Mouse (Mus musculus) NIH3T3 (cell line): ENCODE results near the gene Fstl1.
A peak's percentile ranks its signal among the peaks of the same experiment; 100 is the strongest.

Source experiments
- DNase-seq: peaks from one replicate; pipeline ENCODE4 v3.0.0-alpha.2; 2012; ENCODE audit warnings: low read depth

The Fstl1 gene

DNA sequence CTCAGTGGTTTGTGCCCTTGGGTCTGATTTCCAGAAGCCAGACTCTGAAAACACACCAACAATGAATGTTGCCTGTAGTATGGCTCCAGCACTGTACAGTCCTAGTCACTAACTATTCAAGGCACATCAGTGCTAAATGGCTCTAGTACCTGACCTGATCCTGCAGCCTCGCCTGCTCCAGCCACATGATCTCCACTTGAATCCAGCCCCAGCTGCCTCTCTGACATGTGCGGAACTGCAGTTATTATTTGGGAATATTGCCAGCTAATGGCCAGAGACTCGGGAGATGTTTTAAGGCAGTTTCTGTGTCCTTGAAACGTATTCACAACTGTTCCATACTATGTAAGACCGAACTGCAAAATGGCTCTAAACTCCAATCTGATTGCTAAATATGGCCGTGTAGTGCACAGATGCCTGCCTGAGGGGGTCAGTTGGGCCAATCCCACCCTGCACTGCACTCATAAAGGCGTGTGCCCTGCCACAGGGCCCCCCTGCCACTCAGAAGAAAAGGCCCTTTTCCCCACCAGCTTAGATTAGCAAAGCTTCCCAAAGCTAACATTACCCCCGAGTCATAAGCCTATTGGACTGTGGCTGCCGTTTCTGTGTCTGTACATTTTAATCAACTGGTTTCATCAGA lies 11.0 kb downstream of the Fstl1 start:
- DNase-seq, result peak; percentile 7

DNA sequence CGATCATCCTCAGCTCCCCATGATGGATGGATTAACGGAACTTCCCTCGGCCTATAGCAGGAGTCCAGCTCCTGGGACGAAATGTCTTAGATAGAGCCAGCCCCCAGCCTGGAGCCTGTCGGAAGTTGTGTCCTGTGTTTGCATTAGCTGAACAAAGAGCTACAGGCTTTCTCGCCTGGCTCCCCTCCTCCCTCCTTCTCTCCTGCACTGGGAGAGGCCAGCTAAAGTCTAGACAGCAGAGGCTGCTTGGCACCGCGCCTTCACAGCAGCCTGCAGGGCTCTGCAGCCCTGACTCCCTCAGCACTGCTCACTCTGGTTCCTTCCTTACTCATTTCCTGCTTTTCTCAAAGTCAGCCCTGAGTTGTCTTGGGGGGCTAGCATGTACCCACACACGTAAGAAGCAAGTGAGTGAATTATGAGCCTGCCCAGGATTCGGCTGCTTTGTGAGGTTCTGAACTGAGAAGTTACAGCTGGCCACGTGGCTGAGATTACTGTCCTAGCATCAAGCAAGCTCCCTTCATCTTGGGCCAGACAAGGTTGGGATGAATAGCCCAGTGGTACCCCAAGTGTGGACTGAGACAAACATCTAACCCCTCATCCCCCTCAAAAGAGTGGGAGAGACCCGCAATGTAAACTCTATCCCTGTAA lies 11.8 kb downstream of the Fstl1 start:
- peak; percentile 88 for DNase-seq

DNA sequence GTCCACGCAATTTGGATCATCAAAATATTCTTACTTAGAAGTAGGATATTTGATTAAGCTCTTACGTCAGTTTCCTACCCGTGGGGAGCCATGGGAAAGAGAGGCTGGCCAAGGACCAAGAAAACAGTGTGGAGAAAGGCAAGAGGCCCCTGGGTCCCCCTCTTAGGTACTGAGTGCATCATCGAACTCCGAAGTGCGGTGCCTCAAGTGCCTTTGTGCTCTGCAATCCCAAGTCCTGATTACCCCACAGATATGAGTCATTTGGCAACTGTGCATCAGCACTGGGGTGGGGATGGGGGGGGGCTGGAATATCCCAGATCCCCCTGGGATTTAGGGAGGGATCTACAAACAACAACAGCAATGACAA lies 12.3 kb downstream of the Fstl1 start:
- peak; percentile 84 for DNase-seq

DNA sequence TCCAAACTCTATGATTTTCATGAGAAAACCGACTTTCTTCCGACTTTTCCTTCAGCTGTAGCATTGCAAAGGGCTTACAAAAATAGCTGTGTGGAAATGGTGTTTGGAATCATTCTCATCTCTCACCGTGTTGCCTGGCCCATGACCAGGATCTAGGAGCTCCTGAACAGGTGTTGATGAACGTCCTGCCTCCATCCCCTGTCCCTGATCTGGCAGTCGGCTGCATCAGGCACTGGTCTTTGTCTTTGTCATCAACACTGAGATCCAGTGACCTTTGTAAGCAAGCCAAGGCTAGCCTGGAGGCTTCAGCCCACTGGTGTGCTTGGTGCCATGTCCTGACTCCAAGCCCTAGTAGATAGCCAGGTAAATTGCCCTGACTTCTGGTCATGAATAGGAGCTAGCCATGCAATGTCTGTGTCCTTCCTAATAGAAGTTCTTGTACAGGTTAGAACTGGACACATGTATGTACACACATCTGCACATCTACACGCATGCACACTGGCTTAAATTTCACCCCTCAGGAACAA lies 12.8 kb downstream of the Fstl1 start:
- DNase-seq, result no peak

DNA sequence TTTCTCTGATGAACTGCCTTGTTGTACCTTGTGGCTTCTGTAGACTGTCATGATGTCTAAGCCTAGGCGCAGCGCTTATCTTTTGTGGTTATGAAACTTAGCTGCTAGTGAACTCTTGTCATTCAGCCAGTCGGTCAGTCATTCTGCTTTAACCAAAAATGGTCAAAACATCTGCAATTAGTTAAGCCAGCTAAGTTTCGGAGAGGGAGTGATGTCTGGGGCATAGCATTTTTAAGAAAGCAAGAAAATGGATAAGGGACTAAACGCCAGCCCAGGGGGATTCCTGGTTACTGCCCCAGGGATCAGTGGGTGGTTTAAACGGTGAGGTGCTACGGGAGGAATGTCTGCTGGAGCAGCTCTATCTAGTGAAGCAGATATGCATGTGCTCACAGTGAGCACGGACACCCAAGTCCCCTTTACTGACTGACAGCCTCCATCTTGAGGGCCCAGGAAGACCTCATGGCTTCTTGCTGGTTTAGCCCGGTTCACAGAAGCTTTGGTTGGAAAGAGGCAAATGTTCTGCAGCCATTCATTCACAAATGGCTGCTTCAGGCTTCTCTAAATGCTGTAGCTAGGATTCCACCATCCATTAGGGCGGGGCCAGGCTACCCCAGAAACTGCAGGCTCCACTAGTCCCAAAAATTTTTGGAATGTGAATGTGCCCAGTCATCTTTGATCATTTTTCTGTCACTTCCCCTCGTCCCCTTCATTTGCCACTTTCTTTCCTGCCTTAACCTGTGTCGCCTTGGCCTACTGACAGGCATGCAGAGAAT lies 13.5 kb downstream of the Fstl1 start:
- DNase-seq, result peak; percentile 87

DNA sequence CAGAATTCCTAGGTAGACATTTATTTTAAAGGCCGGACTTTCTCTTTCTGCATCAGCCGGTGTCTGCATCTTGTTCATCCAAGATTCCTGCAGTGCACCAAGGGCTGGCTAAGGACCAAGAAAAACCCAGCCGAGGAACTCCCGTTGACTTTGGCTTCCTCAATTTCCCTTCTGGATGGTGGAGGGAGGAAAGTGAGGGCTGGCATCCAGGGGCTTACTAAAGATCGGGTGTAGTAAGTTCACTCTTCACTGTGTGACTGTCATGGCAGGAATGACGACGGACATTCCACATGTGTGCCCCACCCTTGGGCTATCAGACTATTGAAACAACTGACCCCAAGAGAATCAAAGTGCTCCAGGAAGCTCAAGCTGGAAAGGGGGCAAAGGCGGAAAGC lies 14.1 kb downstream of the Fstl1 start:
- DNase-seq, result peak; percentile 61

DNA sequence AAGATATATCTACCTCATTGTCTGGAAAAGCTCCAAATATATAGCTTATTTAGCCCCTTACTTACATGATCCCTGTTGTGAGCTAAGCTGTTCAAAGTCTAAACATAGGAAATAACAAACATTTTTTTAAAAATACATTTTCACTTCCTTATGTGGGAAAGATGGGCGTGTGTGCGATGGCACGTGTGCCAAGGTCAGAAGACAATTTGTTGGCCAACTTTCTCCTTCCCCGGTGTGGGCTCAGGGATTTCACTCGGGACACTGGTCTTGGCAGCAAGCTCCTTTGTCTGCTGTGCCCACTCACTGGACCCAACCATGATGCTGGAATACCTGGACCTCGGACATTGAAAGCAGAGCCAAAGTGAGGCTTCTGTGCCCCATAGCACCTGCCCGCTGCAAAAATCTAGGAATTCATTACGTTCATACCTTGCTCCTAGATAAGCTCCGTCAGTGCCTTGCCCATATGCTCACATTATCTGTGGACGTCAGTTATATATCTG lies 19.0 kb downstream of the Fstl1 start:
- DNase-seq, result no peak

DNA sequence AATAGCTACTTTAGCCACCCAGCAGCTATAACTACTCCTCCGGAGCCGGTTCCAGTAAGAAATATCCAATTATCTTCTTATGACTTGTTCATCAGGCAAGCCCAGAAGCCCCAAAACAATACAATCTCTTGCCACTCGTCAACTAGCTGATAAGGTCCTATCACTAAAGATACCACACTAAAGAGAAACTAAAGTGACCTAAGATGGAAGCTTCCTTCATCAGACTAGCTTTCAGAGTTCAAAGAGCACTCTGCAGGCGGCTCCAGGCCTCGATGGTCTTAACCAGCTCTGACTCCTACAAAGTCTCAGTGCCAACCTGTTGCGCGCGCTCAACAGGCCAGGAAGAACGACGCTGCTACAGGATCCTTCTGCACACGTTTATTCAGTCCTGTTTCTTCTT lies 19.6 kb downstream of the Fstl1 start:
- DNase-seq, result no peak

DNA sequence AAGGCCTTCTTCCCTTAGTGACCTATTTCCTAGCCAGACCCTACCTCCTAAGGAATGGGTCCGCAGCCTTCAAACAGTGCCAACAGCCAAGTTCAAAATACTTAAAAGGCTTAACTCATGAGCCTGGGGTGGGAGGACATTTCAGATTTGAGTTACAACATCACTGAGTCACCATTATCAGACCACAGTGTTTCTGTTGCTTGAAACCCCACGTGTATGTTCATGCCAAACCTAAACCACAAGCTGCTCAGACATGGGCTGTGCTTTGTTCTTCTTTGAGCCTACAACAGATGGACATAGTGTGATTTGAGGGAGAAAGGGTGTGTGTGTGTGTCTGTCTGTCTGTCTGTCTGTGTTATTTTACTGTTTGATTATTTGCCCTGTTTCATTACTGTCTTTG lies 24.4 kb downstream of the Fstl1 start:
- DNase-seq, result peak; percentile 84

DNA sequence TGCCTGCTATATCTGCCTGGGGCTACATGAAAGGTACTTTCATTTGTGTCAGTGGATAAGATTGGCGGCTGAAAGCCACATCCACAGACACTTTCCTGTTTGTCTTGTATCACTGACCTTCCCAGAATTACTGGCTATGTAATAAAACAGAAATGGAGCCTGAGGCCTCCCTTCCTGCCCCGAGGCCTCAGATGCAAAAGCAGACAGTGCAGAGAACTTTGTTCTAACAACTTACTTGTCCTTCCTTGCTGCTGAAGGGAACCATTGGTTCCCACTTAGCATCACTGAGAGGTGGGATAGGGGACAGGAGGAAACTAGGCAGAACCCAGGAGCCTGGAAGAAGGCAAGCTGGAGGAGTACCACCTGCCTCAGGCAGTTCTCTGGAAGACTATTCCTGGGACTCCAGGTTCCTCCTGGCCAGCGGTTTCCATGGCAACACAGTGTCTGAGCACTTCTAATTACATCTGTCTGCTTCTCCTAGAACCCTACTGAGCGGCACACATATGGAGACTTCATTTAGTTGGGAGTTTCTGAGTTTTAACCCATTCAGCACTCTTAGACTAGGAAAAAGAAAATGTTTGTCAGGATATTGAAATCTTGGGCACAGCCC lies 26.1 kb downstream of the Fstl1 start:
- DNase-seq, result no peak

DNA sequence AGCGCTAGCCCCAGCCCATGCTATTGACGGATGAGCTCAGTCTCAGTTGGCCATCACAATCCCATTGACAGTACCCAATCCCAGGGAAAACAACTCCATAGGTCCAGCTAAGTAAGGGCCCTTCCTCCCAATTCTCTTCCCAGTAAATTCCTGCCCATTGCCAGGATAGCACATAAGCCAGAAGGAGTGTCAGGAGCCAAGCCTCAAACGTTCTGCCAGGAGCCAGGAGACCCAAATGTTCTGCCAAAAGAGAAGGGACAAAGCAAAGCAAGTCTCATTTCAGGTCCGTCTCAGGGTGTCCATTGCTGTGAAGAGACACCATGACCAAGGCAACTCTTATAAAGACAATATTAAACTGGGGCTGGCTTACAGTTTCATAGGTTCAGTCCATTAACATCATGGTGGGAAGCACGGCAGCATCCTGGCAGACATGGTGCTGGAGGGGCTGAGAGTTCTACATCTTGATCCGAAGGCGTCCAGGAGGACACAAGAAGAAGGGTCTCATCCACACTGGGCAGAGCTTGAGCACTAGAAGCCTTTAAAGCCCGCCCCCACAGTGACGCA lies 26.8 kb downstream of the Fstl1 start:
- no peak for DNase-seq

DNA sequence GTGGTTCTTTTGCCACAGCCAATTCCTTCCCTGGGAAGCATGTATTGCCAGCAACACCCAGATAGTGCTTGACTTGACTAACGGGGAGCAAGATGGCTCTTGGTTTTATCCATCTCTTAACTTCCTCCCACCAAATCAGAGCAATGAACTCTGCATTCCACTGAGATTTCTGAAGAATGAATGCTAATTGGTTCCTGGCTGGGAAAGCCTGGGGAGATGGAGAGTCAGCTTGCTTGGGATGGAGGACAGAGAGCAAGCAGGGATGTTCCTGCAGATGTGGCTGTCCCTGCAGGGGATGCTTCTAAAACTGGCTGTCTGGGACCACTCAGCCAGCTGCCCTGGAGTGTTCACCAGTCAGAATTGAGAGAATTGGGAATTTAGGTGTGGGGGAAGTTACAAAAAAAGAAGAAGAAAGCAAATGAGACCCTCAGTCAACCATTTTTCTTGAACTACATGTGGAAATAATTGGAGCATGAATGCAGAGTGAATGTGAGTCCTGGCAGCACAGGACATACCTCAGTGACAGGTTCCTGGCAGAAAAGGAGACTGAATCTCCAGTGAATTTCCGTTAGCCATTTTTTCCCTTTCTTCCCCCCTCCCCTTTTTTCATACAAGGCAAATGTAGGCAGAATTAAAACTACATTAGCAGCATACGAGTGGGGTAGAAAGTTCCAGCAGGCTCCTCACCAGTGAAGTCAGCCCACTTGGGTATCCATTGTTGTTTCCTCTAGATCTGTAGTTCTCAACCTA lies 29.2 kb downstream of the Fstl1 start:
- DNase-seq, result peak; percentile 55

DNA sequence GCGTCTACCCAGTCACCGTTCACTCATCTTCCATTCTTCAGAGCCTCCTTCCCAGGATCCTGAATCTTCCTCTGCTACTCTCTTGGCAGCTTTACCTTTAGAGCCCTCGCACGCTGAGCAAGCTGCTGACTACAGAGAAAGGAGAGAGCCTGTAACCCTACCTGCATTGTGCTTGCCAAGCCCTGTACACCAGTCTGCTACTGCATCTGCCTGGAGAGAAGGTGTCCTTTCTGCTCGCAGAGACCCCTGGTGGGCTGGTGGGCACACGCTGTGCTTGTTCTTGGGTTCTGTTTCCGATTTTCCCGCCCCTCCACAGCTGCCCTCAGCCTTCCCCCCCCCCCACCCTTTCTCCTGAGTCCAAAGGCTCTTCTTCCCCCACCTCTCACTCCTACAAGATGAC lies 30.6 kb downstream of the Fstl1 start:
- no peak for DNase-seq

DNA sequence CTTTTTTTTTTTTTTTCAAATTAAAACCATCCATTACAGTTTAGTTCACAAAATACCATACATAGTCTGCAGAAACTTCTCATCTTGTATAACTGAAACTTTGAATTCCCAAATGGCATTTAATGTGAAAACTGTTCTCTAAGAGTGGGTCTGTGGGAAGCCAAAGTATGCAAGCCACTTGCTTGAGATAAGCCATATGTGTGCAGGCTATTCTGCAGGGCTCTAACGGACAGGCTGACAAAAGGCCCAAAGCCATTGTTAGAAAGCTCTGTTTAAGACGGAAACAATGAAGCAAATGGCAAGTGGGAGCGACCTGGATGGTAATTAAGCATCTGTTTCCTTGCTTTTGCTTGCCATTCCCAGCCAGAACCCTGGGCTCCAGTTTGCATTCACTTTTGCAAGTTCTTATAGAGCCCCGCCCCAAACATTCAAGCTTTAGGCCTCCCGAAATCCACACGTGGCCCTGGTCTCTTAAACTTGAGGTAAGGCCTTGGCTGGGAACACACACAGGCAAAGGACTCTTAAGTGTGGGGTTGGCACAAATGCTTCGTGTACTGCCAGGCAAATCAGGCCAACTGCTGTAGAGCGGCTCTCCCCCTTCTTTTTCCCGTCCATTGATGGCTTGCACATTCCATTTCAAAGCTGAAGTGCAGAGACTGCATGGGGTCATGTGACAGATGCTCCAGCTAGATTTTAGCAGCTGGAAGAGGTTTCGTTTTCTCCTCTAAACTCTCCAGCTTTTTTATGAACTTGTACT lies 32.4 kb downstream of the Fstl1 start:
- DNase-seq, result no peak

DNA sequence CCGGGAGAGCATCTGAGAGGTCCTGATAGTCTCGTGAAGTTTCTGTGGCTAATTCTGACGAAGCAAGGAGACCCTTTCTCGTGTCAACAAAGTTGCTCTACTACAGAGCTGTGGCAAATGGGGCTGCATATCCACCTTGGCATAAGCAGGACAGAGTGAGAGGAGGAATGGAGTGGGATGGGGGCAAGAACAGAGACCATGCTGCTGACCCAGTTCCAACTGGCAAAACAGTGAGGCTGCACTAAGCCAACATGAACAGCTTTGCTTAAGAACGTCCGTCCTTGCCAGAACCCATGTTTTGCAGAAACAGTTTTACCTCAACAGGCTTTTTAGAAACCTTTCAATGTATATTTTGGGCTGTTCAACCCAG lies 32.9 kb downstream of the Fstl1 start:
- no peak for DNase-seq

DNA sequence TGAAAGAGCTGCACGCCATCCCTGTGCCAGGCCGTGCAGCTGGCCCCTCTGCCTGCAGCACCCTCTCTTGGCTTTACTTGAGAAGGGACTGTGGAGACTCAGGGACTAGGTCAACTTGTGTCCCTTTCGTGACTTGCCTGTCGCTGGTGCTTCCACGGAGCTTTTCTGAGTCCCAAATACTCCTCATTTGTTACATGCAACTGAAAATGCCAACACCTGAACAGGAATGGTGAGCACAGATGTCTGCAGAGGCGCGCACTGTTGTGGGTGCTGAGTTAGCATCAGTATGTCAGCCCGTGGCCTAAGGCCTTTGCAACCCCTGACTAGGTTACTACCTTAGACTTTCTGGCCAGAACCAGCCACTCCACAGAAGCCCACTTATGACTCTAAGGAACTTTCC lies 35.2 kb downstream of the Fstl1 start:
- DNase-seq, result no peak

DNA sequence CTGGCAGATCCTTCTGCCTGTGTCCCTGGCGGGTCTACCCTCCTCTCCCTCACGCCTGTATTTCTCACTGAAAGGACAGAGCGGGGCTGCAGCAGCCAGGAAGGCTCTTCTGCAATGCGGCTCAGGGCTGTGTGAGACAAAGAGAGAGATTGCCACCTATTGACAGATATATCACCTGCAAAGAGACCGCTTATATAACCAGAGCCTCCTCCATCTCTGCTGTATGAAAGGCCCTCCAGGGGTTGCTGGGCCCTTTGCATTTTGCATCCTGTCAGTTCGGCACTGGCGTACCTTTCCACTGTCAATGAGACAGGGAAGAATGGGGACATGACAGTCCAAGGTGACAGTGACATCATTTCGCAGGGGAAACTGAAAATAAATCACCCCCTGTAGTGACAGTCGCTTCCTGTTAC lies 35.8 kb downstream of the Fstl1 start:
- DNase-seq, result no peak

DNA sequence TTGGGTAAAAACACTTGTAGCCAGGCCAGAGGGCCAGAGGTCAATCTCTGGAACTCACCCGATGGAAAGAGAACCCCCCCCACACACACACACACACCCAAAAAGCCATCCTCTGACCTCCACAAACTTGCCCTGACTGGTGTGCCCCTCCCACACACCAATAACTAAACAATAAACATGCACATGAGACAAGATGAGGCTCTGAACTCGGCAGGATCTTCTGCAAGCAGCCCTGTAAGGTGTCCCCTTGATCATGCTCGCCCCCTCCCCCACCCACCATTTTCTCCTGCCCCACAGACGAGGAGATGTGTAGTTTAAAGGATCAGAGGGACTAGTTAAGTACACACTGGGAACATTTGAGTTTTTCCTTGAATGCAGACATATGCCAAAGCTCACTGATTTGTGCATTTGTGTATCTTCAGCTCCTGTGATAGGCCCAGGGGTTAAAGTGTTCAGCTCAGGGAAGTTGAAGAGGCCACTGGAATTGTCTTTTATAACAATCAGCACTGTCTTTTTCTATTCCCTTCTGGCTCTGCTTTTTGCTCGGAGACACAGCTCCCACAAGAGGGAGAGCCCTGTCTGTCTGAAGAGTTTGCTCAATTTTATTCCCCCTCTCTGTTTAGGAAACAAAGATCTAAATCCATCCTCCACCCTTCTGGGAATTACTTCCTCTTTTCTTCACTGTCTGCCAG lies 37.2 kb downstream of the Fstl1 start:
- no peak for DNase-seq

DNA sequence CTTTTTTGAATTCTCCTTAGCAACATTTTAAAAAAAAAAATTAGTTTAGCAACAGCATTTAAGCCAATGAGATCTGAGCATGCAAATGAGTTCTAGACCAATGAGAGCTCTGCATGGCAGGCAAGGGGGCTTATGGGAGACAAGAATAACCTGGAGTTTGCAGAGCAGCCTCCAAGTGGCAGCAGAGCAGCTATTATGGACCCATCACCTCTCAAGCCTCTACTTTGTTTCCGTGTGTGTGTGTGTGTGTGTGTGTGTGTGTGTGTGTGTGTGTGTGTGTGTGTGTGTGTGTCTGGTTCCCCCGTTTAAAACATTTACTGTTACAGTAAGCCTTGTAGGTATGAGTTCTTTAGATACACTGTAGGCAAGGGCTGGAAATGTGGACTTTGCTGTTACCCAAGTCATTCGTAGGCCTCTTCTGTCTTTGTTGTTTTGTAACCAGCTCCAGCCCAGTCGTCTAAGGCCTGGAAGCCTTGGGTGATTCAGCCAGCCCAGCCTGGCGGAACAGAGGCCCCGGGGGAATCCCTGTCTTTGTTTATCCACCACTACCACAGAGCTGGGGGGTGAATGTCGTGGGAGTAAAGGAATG lies 37.8 kb downstream of the Fstl1 start:
- DNase-seq, result peak; percentile 88

DNA sequence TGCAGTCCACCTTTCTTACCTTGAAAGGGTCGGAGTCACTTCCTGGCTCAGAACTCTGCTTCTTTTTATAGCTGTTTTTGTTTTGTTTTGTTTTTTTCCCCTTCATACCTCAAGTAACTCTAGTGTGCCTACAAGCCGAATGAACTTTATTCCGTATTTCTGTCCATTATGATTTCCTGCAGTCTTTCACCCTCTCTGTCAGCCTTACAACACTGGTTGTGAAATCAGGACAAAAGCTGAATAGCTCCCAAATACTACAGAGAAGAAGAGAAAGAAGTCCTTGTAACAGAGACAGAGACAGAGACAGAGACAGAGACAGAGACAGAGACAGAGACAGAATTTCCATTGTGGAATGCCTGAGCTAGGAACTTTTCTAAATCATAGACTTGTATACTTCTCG lies 41.3 kb downstream of the Fstl1 start:
- no peak for DNase-seq
